Mouse (Mus musculus) embryo, embryonic 9.5 days (tissue): ENCODE measurements around the gene Olfr148.

ENCODE experiments used
- DNase-seq: peaks from one replicate; pipeline ENCODE4 v3.0.0-alpha.2; 2017; ENCODE audit errors: extremely low spot score

Gene Olfr148

GRCm38 (mm10) chr9:39610355-39610754 is at the start of gene Olfr148:
Olfr148 (plus strand) TSS chr9:39610655.
- DNase-seq: no peak

GRCm38 (mm10) chr9:39575469-39575868 is 35.0 kb upstream of the Olfr148 start, which contains the start of gene Olfr959:
Olfr959 (minus strand) TSS chr9:39575569.
- no peak for DNase-seq

- no peak for DNase-seq
Observed at GRCm38 (mm10) chr9:39577050-39577449, 33.4 kb upstream of the Olfr148 start.

- peak; percentile 50 for DNase-seq
Observed at GRCm38 (mm10) chr9:39602536-39603332, 7.7 kb upstream of the Olfr148 start.

- peak; percentile 45 for DNase-seq
Observed at GRCm38 (mm10) chr9:39603333-39603845, 7.1 kb upstream of the Olfr148 start.

GRCm38 (mm10) chr9:39603999-39604453 is 6.4 kb upstream of the Olfr148 start, which contains the start of gene AW551984:
AW551984 (minus strand) TSS chr9:39604403.
- DNase-seq: peak; percentile 47

GRCm38 (mm10) chr9:39608497-39608896 is 2.0 kb upstream of the Olfr148 start:
- no peak for DNase-seq

GRCm38 (mm10) chr9:39611953-39612352 is 1.5 kb downstream of the Olfr148 start:
- peak; percentile 5 for DNase-seq

- DNase-seq: no peak
Observed at GRCm38 (mm10) chr9:39621073-39621472, 10.6 kb downstream of the Olfr148 start, which contains the start of gene Olfr960. Olfr960 (plus strand) TSS chr9:39621373.

- no peak for DNase-seq
Observed at GRCm38 (mm10) chr9:39623783-39624182, 13.3 kb downstream of the Olfr148 start.

GRCm38 (mm10) chr9:39624711-39625110 is 14.3 kb downstream of the Olfr148 start:
- no peak for DNase-seq

GRCm38 (mm10) chr9:39629069-39629468 is 18.6 kb downstream of the Olfr148 start:
- no peak for DNase-seq

- no peak for DNase-seq
Observed at GRCm38 (mm10) chr9:39633913-39634594, 23.6 kb downstream of the Olfr148 start.

- DNase-seq: no peak
Observed at GRCm38 (mm10) chr9:39644785-39645184, 34.3 kb downstream of the Olfr148 start, which contains the start of gene Olfr961. Olfr961 (plus strand) TSS chr9:39645085.

- DNase-seq: no peak
Observed at GRCm38 (mm10) chr9:39647382-39647781, 36.9 kb downstream of the Olfr148 start.

GRCm38 (mm10) chr9:39654756-39655396 is 44.4 kb downstream of the Olfr148 start:
- no peak for DNase-seq
